Mouse (Mus musculus) right cerebral cortex, postnatal 25 days (tissue): ENCODE results near the gene Fgf3.

Experiments
- DNase-seq: peaks from one replicate; pipeline ENCODE4 v3.0.0; 2022

Gene Fgf3

GRCm38 (mm10) chr7:144837891-144838488 is at the start of gene Fgf3:
Gene Fgf3 (plus strand): TSS chr7:144838083.
- DNase-seq = no peak

- no peak for DNase-seq
Observed at GRCm38 (mm10) chr7:144788631-144789030, 49.3 kb upstream of the Fgf3 start.

GRCm38 (mm10) chr7:144789601-144790556 is 48.0 kb upstream of the Fgf3 start:
- no peak for DNase-seq

GRCm38 (mm10) chr7:144791426-144791825 is 46.5 kb upstream of the Fgf3 start:
- no peak for DNase-seq

- DNase-seq = no peak
Observed at GRCm38 (mm10) chr7:144793296-144793695, 44.6 kb upstream of the Fgf3 start.

GRCm38 (mm10) chr7:144795976-144796474 is 41.9 kb upstream of the Fgf3 start:
- no peak for DNase-seq

GRCm38 (mm10) chr7:144796986-144797735 is 40.7 kb upstream of the Fgf3 start:
- no peak for DNase-seq

- DNase-seq = peak; percentile 19
Observed at GRCm38 (mm10) chr7:144798471-144798870, 39.4 kb upstream of the Fgf3 start.

- DNase-seq = no peak
Observed at GRCm38 (mm10) chr7:144807036-144807435, 30.8 kb upstream of the Fgf3 start.

GRCm38 (mm10) chr7:144807976-144808577 is 29.8 kb upstream of the Fgf3 start:
- no peak for DNase-seq

GRCm38 (mm10) chr7:144811521-144811920 is 26.4 kb upstream of the Fgf3 start:
- no peak for DNase-seq

- DNase-seq = no peak
Observed at GRCm38 (mm10) chr7:144821901-144822300, 16.0 kb upstream of the Fgf3 start.

- DNase-seq = no peak
Observed at GRCm38 (mm10) chr7:144823988-144824387, 13.9 kb upstream of the Fgf3 start.

GRCm38 (mm10) chr7:144828369-144828768 is 9.5 kb upstream of the Fgf3 start:
- no peak for DNase-seq

GRCm38 (mm10) chr7:144838522-144839503 is 930 bp downstream of the Fgf3 start:
- DNase-seq = peak; percentile 31

- no peak for DNase-seq
Observed at GRCm38 (mm10) chr7:144846158-144846557, 8.3 kb downstream of the Fgf3 start.

GRCm38 (mm10) chr7:144847067-144847466 is 9.2 kb downstream of the Fgf3 start, which contains the start of gene Fgf4:
Gene Fgf4 (plus strand): TSS chr7:144847367.
- no peak for DNase-seq

- no peak for DNase-seq
Observed at GRCm38 (mm10) chr7:144851321-144851720, 13.4 kb downstream of the Fgf3 start.

- no peak for DNase-seq
Observed at GRCm38 (mm10) chr7:144854966-144855365, 17.1 kb downstream of the Fgf3 start.

GRCm38 (mm10) chr7:144857158-144857557 is 19.3 kb downstream of the Fgf3 start:
- no peak for DNase-seq

GRCm38 (mm10) chr7:144857826-144858342 is 20.0 kb downstream of the Fgf3 start:
- DNase-seq = no peak
